Mouse (Mus musculus): ENCODE data around the gene Suclg1.

Gene Suclg1

GRCm38 (mm10) chr6:73322306-73322705, 74.1 kb downstream of the Suclg1 start:
- no peak for DNase-seq (ENCODE audit: low spot score)

Measured in lung, postnatal 25 days (tissue).